Mouse (Mus musculus) midbrain, embryonic 11.5 days (tissue): ENCODE results near the gene Opn1sw. TPM values are rescaled to one million over a fixed set of nuclear protein-coding genes. Genes with fewer than 3 reads are reported as not detected.

Experiments used
- ATAC-seq: fragments of 200-750 bp; cut with Nextera tagmentation; 2 replicates; pipeline ENCODE4 v1.8.0; 2017; ENCODE audit warnings: moderate TSS enrichment, moderate library complexity; ENCODE audit not compliant: low FRiP score
- DNase-seq: peaks from one replicate; pipeline ENCODE4 v3.0.0; 2015; ENCODE audit warnings: low spot score; ENCODE audit errors: missing footprints
- H3K27ac ChIP-seq: fragments of 300-500 bp; sonication (generic); 2 replicates; pipeline ENCODE4 v1.5.1; 2014; ENCODE audit warnings: low read depth, low read length
- H3K27me3 ChIP-seq: fragments of 300-500 bp; sonication (generic); 2 replicates; pipeline ENCODE4 v1.6.1; 2014; ENCODE audit warnings: mild to moderate bottlenecking, low read length, moderate library complexity, mixed read lengths; ENCODE audit not compliant: control insufficient read depth, insufficient read depth
- H3K36me3 ChIP-seq: fragments of 300-500 bp; sonication (generic); 2 replicates; pipeline ENCODE4 v1.6.1; 2014; ENCODE audit warnings: mild to moderate bottlenecking, low read length, moderate library complexity, mixed read lengths; ENCODE audit not compliant: control insufficient read depth, insufficient read depth
- H3K4me1 ChIP-seq: fragments of 300-500 bp; sonication (generic); 2 replicates; pipeline ENCODE4 v1.6.1; 2014; ENCODE audit warnings: low read length; ENCODE audit not compliant: control insufficient read depth, insufficient read depth
- H3K4me2 ChIP-seq: fragments of 300-500 bp; sonication (generic); 2 replicates; pipeline ENCODE4 v1.6.1; 2014; ENCODE audit warnings: mild to moderate bottlenecking, moderate library complexity
- H3K4me3 ChIP-seq: fragments of 300-500 bp; sonication (generic); 2 replicates; pipeline ENCODE4 v1.5.1; 2014; ENCODE audit warnings: low read depth, low read length
- H3K9ac ChIP-seq: fragments of 300-500 bp; sonication (generic); 2 replicates; pipeline ENCODE4 v1.6.1; 2014; ENCODE audit warnings: low read length
- H3K9me3 ChIP-seq: fragments of 300-500 bp; sonication (generic); 2 replicates; pipeline ENCODE4 v1.6.1; 2016; ENCODE audit warnings: low read length; ENCODE audit not compliant: control insufficient read depth
- WGBS: fragments of 180-500 bp; shearing (Covaris S2); extraction: QIAGEN DNeasy Blood & Tissue Kit; methylation state at CpG from one replicate; pipeline ENCODE4 v1.1.7; 2014; 5-methylcytosine and 5-hydroxymethylcytosine counted together
- polyA plus RNA-seq: library from polyadenylated mRNA; unstranded; fragments of >200 nt; fragmentation: Nextera tagmentation; extraction: Ambion mirVana; gene quantifications from 2 replicates; pipeline ENCODE4 v1.2.1, GENCODE M21; 2014

The Opn1sw gene
- polyA plus RNA-seq, 1 experiment from 2014 or later: 0.25 TPM

DNA sequence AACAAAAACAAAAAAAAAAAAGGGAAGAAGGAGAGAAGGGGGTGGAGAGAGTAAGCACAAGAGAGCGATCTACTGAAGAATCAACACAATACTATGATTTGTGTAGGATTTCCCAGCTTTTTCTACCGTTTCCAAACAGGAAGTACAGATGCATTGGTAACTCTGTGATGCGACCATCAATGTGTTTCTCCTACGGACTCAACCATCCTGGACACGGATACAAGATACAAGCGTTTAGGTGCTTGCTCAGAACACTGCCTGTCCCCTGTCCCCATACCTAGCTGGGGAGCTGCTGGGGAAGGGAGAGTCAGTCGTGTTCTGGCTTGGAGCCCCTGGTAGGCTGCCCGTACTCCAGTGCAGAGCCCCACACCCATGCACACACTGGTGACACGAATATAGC lies 1.2 kb upstream of the Opn1sw start:
- no peak overlapping the region for H3K27ac ChIP-seq
- no peak overlapping the region for H3K4me2 ChIP-seq
- ATAC-seq: no peak
- H3K9ac ChIP-seq: no peak overlapping the region
- 0 out of 2 replicates have a peak, but pooled peaks cover 4% of the 10 kb centered on the region for H3K4me1 ChIP-seq
- no peaks in the 10 kb centered on the region for H3K36me3 ChIP-seq
- 0 out of 2 replicates have a peak, but pooled peaks cover 2% of the 10 kb centered on the region for H3K27me3 ChIP-seq
- no peak for DNase-seq
- 56% methylated on average over 9 of the region's 9 CpGs for WGBS
- H3K4me3 ChIP-seq: no peak overlapping the region
- no peaks in the 10 kb centered on the region for H3K9me3 ChIP-seq

- H3K36me3 ChIP-seq: no peaks in the 10 kb centered on the region
- 15% methylated on average over 11 of the region's 11 CpGs for WGBS
- DNase-seq (no peak), ATAC-seq (no peak)
- H3K9me3 ChIP-seq: no peaks in the 10 kb centered on the region
- 0 out of 2 replicates have a peak, but pooled peaks cover 2% of the 10 kb centered on the region for H3K27me3 ChIP-seq
- H3K4me3 ChIP-seq: no peak overlapping the region
- no peak overlapping the region for H3K27ac ChIP-seq
- no peak overlapping the region for H3K9ac ChIP-seq
- H3K4me2 ChIP-seq: 0 out of 2 replicates have a peak overlapping the region, but pooled peaks have one; percentile 13
- 0 out of 2 replicates have a peak, but pooled peaks cover 4% of the 10 kb centered on the region for H3K4me1 ChIP-seq
Observed at GRCm38 (mm10) chr6:29388606-29389080, 375 bp upstream of the Opn1sw start.

- Histone ChIP-seq H3K4me1 (no peaks in the 10 kb centered on the region), H3K9me3 (no peaks in the 10 kb centered on the region), H3K4me2 (no peak overlapping the region), H3K27ac (no peak overlapping the region), H3K9ac (no peak overlapping the region), H3K4me3 (no peak overlapping the region), H3K36me3 (no peaks in the 10 kb centered on the region), H3K27me3 (no peaks in the 10 kb centered on the region)
- ATAC-seq (no peak), DNase-seq (no peak)
- WGBS: 41% methylated on average over 2 of the region's 2 CpGs
Observed at GRCm38 (mm10) chr6:29382442-29382841, 5.8 kb downstream of the Opn1sw start.

DNA sequence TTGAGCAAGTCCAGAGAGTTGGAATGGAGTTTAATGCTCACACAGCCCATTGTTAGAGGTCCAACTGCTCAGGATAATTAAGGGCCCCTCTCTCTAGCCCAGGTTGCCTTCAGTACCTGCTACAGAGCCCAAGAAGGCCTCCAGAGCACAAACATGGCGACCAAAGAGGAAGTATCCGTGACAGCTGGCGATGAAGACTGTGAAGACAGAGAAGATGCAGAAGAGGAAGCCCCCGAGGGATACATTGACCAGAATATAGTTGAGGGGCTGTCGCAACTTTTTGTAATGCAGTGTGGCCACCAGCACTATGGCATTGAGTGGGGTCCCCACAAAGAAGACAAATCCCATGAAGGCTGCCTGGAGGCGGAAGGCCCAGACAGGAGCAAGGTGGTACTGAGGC lies 8.3 kb downstream of the Opn1sw start:
- ATAC-seq (no peak), DNase-seq (no peak)
- no peak overlapping the region for H3K27ac ChIP-seq

GRCm38 (mm10) chr6:29378678-29379077 lies 9.6 kb downstream of the Opn1sw start:
- Histone ChIP-seq H3K4me3 (no peak overlapping the region), H3K9me3 (no peaks in the 10 kb centered on the region), H3K4me2 (no peak overlapping the region), H3K27ac (no peak overlapping the region), H3K9ac (no peak overlapping the region), H3K27me3 (no peaks in the 10 kb centered on the region), H3K4me1 (no peaks in the 10 kb centered on the region), H3K36me3 (peaks cover 8% of the 10 kb centered on the region)
- no peak for DNase-seq
- 93% methylated on average over 10 of the region's 10 CpGs for WGBS
- no peak for ATAC-seq

More for the DNA sequence above, 8.3 kb downstream of the Opn1sw start:
- H3K9ac ChIP-seq: no peak overlapping the region
- WGBS: 88% methylated on average over 6 of the region's 6 CpGs
- no peak overlapping the region for H3K4me2 ChIP-seq
- no peaks in the 10 kb centered on the region for H3K9me3 ChIP-seq
- no peaks in the 10 kb centered on the region for H3K4me1 ChIP-seq
- peaks cover 8% of the 10 kb centered on the region for H3K36me3 ChIP-seq
- H3K4me3 ChIP-seq: no peak overlapping the region
- H3K27me3 ChIP-seq: no peaks in the 10 kb centered on the region

DNA sequence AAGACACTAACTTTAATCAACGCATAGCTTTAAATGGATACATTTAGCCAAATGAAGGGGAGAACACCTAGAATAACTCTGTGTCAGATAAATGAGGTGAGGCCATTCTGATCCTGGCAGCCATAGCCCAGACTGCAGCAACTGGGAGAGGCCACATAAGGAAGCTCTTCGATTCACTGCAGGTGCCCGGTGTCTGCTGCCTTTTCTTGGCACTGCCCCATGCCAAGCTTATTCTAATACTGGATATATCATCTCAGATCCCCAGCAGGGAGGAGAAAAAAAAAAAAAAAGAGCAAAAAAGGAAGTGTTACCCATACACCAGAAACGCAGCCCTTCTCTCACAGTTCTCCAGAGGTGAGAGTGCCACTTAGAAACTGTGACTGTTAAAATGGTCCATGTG lies 10.9 kb downstream of the Opn1sw start:
- Histone ChIP-seq H3K9ac (no peak overlapping the region), H3K36me3 (peaks cover 10% of the 10 kb centered on the region), H3K27ac (no peak overlapping the region), H3K9me3 (no peaks in the 10 kb centered on the region), H3K4me2 (no peak overlapping the region), H3K4me3 (no peak overlapping the region), H3K4me1 (no peaks in the 10 kb centered on the region), H3K27me3 (no peaks in the 10 kb centered on the region)
- WGBS: 92% methylated on average over 4 of the region's 4 CpGs
- ATAC-seq: no peak
- DNase-seq: no peak

DNA sequence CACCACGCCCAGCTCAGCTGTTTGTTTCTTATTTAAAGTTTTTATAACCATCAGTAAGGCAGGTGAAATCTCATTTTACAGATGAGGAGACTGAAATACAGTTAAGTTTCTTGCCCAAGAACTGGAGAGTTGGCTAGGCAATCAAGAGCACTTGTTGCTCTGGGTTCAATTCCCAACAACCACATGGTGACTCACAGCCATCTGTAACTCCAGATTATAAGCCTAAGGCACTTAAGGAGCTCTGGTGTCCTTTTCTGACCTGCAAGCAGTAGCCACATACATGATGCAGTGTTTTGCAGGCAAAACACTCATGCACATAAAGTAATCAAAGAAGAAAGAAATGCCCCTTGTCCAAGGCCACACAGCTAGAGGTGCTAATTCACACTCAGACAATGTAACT lies 23.0 kb downstream of the Opn1sw start:
- no peak overlapping the region for H3K27ac ChIP-seq
- no peak for DNase-seq
- no peaks in the 10 kb centered on the region for H3K27me3 ChIP-seq
- no peak for ATAC-seq
- no peaks in the 10 kb centered on the region for H3K9me3 ChIP-seq
- no peak overlapping the region for H3K4me2 ChIP-seq
- H3K4me3 ChIP-seq: no peak overlapping the region
- 96% methylated on average over 1 of the region's 1 CpGs for WGBS
- no peaks in the 10 kb centered on the region for H3K4me1 ChIP-seq
- peaks cover 4% of the 10 kb centered on the region for H3K36me3 ChIP-seq
- H3K9ac ChIP-seq: no peak overlapping the region

- Histone ChIP-seq H3K4me1 (no peaks in the 10 kb centered on the region), H3K36me3 (peaks cover 4% of the 10 kb centered on the region; the same call in 1 of the 2 replicates), H3K4me2 (no peak overlapping the region), H3K9ac (no peak overlapping the region), H3K9me3 (no peaks in the 10 kb centered on the region), H3K27me3 (no peaks in the 10 kb centered on the region), H3K27ac (no peak overlapping the region), H3K4me3 (no peak overlapping the region)
- no peak for ATAC-seq
- no peak for DNase-seq
- WGBS: 91% methylated on average over 3 of the region's 3 CpGs
Observed at GRCm38 (mm10) chr6:29363129-29363515, 25.1 kb downstream of the Opn1sw start.

DNA sequence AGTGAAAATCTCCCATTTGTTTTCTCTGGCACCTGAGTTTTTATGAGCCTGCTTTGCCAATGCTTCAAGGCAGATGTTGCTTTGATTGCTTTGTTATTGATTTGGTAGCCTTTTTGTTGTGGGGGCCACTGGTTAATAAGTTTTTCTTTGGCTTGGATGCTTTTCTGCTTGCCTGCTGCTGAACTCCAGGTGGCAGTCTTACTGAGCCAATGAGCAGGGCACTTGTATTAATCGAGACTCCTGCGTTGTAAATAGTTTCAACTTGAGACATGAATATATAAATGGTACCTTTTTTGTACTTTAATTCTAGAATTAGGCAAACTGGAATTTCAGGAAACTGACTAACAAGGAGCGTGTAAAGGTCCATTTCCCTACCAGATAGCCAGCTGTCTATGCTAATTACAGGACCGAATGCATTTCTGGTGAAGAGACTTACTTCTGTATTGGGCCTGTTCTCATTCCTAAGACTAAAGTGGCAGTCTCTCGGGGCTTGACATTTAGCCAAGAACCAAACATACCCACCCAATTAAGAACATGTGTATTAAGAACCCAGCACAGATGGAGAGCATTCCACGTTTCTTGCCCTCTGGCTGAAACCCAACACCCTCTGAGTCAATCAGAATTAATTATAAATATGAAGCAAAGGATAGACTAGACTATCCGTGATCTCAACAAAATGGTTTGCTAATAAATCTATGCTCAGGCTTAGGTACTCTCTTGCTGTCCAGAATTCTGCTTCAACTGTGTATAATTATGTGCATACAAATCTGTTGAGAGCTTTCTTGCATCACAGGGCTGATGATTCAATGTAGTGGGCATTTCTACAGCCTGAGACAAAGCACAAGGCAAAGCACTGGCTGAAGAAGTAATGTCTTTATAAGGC lies 25.8 kb downstream of the Opn1sw start:
- no peaks in the 10 kb centered on the region for H3K9me3 ChIP-seq
- H3K27ac ChIP-seq: no peak overlapping the region
- no peak overlapping the region for H3K4me3 ChIP-seq
- no peak overlapping the region for H3K4me2 ChIP-seq
- 78% methylated on average over 7 of the region's 7 CpGs for WGBS
- H3K9ac ChIP-seq: no peak overlapping the region
- ATAC-seq: no peak
- no peaks in the 10 kb centered on the region for H3K4me1 ChIP-seq
- no peaks in the 10 kb centered on the region for H3K27me3 ChIP-seq
- no peak for DNase-seq
- peaks cover 5% of the 10 kb centered on the region for H3K36me3 ChIP-seq
